Mouse (Mus musculus): ENCODE measurements around the gene Gjb5.

DNA sequence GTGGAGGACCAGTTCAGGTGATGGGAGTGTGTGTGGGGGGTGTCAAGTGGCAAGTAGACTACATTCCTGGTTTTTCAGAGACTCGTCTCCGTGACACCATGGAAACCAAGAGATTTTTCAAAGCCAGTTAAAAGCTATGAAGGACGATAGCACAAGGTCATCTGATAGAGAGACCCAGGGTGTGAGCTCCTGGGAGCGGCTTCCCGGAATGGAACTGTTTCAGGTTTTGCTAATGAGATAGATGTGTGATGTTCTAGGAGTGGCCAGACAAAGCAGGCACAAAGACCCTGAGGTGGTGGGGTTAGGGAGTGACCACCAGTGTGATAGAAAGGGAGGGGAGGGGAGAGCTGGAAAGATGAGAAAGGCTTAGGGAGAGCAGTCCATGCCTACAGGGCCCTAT is 13.0 kb downstream of the Gjb5 start:
- TF ChIP-seq CTCF (conservative IDR thresholded peaks at IDR 0.05; ENCODE audit: low read length) (no peak), NANOG (IDR thresholded peaks at IDR 0.05; ENCODE audit: borderline replicate concordance, low read length) (peak; percentile 82), POU5F1 (IDR thresholded peaks at IDR 0.05; ENCODE audit: borderline replicate concordance, low read length) (no peak)
